Mouse (Mus musculus): ENCODE data around the gene 4933407L21Rik. TPM values are rescaled to one million over a fixed set of nuclear protein-coding genes. Genes with fewer than 3 reads are reported as not detected.
A peak's percentile ranks its signal among the peaks of the same experiment; 100 is the strongest.

The 4933407L21Rik gene
- 1.0 and 1.6 TPM in 2 replicates for polyA plus RNA-seq (2016; fragmentation: Nextera tagmentation; extraction: Ambion mirVana)

GRCm38 (mm10) chr1:85928057-85928687, at the start of gene 4933407L21Rik:
4933407L21Rik (plus strand) TSS chr1:85928483.
- 37% methylated on average over 4 of the region's 4 CpGs for whole genome bisulfite sequencing
- Histone ChIP-seq H3K4me2 (replicated peaks) (no peak within 1 kb of the TSS), H3K4me1 (peaks cover 26% of the 10 kb centered on the region), H3K9me3 (no peaks in the 10 kb centered on the region), H3K27ac (peak within 1 kb of the TSS; percentile 37), H3K27me3 (replicated peaks) (no peaks in the 10 kb centered on the region; the same call in 1 of the 2 replicates), H3K36me3 (no peaks in the 10 kb centered on the region), H3K9ac (no peak within 1 kb of the TSS), H3K4me3 (no peak within 1 kb of the TSS)
- peak; percentile 83 for ATAC-seq (ENCODE audit: low FRiP score, low read depth)

GRCm38 (mm10) chr1:85882003-85882402, 46.3 kb upstream of the 4933407L21Rik start:
- no peaks in the 10 kb centered on the region for H3K4me1 ChIP-seq
- peaks cover 34% of the 10 kb centered on the region for H3K9me3 ChIP-seq
- 93% methylated on average over 12 of the region's 12 CpGs for WGBS

GRCm38 (mm10) chr1:85887221-85887620, 41.1 kb upstream of the 4933407L21Rik start:
- Histone ChIP-seq H3K4me2 (replicated peaks) (no peak overlapping the region), H3K27ac (no peak overlapping the region), H3K9ac (no peak overlapping the region), H3K4me3 (no peak overlapping the region), H3K4me1 (no peaks in the 10 kb centered on the region), H3K27me3 (replicated peaks) (no peaks in the 10 kb centered on the region), H3K9me3 (peaks cover 15% of the 10 kb centered on the region; the same call in 1 of the 2 replicates), H3K36me3 (no peaks in the 10 kb centered on the region)
- no peak for ATAC-seq (ENCODE audit: low FRiP score, low read depth)
- 94% methylated on average over 7 of the region's 7 CpGs for WGBS

More at GRCm38 (mm10) chr1:85882003-85882402, 46.3 kb upstream of the 4933407L21Rik start:
- Histone ChIP-seq H3K4me3 (no peak overlapping the region), H3K36me3 (no peaks in the 10 kb centered on the region), H3K27me3 (replicated peaks) (no peaks in the 10 kb centered on the region), H3K9ac (no peak overlapping the region), H3K4me2 (replicated peaks) (no peak overlapping the region), H3K27ac (no peak overlapping the region)
- ATAC-seq (ENCODE audit: low FRiP score, low read depth) = no peak

GRCm38 (mm10) chr1:85894231-85894747, 34.0 kb upstream of the 4933407L21Rik start, which contains the start of gene Itm2c:
Itm2c (plus strand) TSS chr1:85894281.
- no peaks in the 10 kb centered on the region for H3K9me3 ChIP-seq
- no peaks in the 10 kb centered on the region for H3K36me3 ChIP-seq
- peaks cover 41% of the 10 kb centered on the region for H3K4me1 ChIP-seq
- no peaks in the 10 kb centered on the region for H3K27me3 ChIP-seq (replicated peaks)
- peak within 1 kb of the TSS; percentile 83 for H3K4me3 ChIP-seq
- peak within 1 kb of the TSS; percentile 84 for H3K4me2 ChIP-seq (replicated peaks)
- H3K27ac ChIP-seq = peak within 1 kb of the TSS; percentile 59
- 1% methylated on average over 35 of the region's 35 CpGs for WGBS
- ATAC-seq (ENCODE audit: low FRiP score, low read depth) = peak; percentile 79
- H3K9ac ChIP-seq = peak within 1 kb of the TSS; percentile 88

GRCm38 (mm10) chr1:85894748-85895360, 33.4 kb upstream of the 4933407L21Rik start:
- WGBS = under 1% methylated on average over 30 of the region's 30 CpGs
- ATAC-seq (ENCODE audit: low FRiP score, low read depth) = peak; percentile 55
- Histone ChIP-seq H3K4me2 (replicated peaks) (peak overlapping the region; percentile 84), H3K9me3 (no peaks in the 10 kb centered on the region), H3K36me3 (no peaks in the 10 kb centered on the region), H3K27ac (peak overlapping the region; percentile 59), H3K9ac (peak overlapping the region; percentile 88), H3K4me1 (peaks cover 45% of the 10 kb centered on the region), H3K4me3 (peak overlapping the region; percentile 83), H3K27me3 (replicated peaks) (no peaks in the 10 kb centered on the region)

GRCm38 (mm10) chr1:85895391-85895837, 32.9 kb upstream of the 4933407L21Rik start:
- H3K4me2 ChIP-seq (replicated peaks) = peak overlapping the region; percentile 84
- no peaks in the 10 kb centered on the region for H3K27me3 ChIP-seq (replicated peaks)
- peak; percentile 56 for ATAC-seq (ENCODE audit: low FRiP score, low read depth)
- 3% methylated on average over 15 of the region's 15 CpGs for WGBS
- H3K4me1 ChIP-seq = peaks cover 47% of the 10 kb centered on the region
- peak overlapping the region; percentile 83 for H3K4me3 ChIP-seq
- peak overlapping the region; percentile 59; the same call in 1 of the 2 replicates for H3K27ac ChIP-seq
- H3K36me3 ChIP-seq = no peaks in the 10 kb centered on the region
- peak overlapping the region; percentile 88 for H3K9ac ChIP-seq
- H3K9me3 ChIP-seq = no peaks in the 10 kb centered on the region

GRCm38 (mm10) chr1:85896110-85896509, 32.2 kb upstream of the 4933407L21Rik start:
- Histone ChIP-seq H3K9ac (no peak overlapping the region), H3K9me3 (no peaks in the 10 kb centered on the region), H3K4me3 (peak overlapping the region; percentile 83; the same call in 1 of the 2 replicates), H3K4me2 (replicated peaks) (peak overlapping the region; percentile 84), H3K36me3 (no peaks in the 10 kb centered on the region), H3K4me1 (peaks cover 54% of the 10 kb centered on the region), H3K27ac (no peak overlapping the region), H3K27me3 (replicated peaks) (no peaks in the 10 kb centered on the region)
- ATAC-seq (ENCODE audit: low FRiP score, low read depth) = no peak
- 69% methylated on average over 5 of the region's 5 CpGs for WGBS

GRCm38 (mm10) chr1:85896781-85897700, 31.2 kb upstream of the 4933407L21Rik start:
- Histone ChIP-seq H3K27ac (no peak overlapping the region), H3K4me1 (peaks cover 63% of the 10 kb centered on the region), H3K4me3 (no peak overlapping the region), H3K9ac (no peak overlapping the region), H3K36me3 (no peaks in the 10 kb centered on the region), H3K9me3 (no peaks in the 10 kb centered on the region), H3K27me3 (replicated peaks) (no peaks in the 10 kb centered on the region), H3K4me2 (replicated peaks) (peak overlapping the region; percentile 84)
- 62% methylated on average over 12 of the region's 12 CpGs for WGBS
- ATAC-seq (ENCODE audit: low FRiP score, low read depth) = no peak

- ATAC-seq (ENCODE audit: low FRiP score, low read depth) = no peak
- peaks cover 3% of the 10 kb centered on the region; the same call in 1 of the 2 replicates for H3K36me3 ChIP-seq
- H3K9me3 ChIP-seq = no peaks in the 10 kb centered on the region
- H3K4me3 ChIP-seq = no peak overlapping the region
- H3K9ac ChIP-seq = peak overlapping the region; percentile 33
- peak overlapping the region; percentile 84 for H3K4me2 ChIP-seq (replicated peaks)
- 42% methylated on average over 8 of the region's 8 CpGs for WGBS
- H3K4me1 ChIP-seq = peaks cover 68% of the 10 kb centered on the region
- H3K27me3 ChIP-seq (replicated peaks) = no peaks in the 10 kb centered on the region
- H3K27ac ChIP-seq = no peak overlapping the region
Measured at GRCm38 (mm10) chr1:85897901-85898760, 30.2 kb upstream of the 4933407L21Rik start.

GRCm38 (mm10) chr1:85898761-85899387, 29.4 kb upstream of the 4933407L21Rik start:
- peak overlapping the region; percentile 33 for H3K9ac ChIP-seq
- no peaks in the 10 kb centered on the region for H3K27me3 ChIP-seq (replicated peaks)
- H3K27ac ChIP-seq = no peak overlapping the region
- no peak for ATAC-seq (ENCODE audit: low FRiP score, low read depth)
- peak overlapping the region; percentile 84 for H3K4me2 ChIP-seq (replicated peaks)
- H3K4me1 ChIP-seq = peaks cover 68% of the 10 kb centered on the region
- H3K36me3 ChIP-seq = peaks cover 9% of the 10 kb centered on the region
- no peaks in the 10 kb centered on the region for H3K9me3 ChIP-seq
- no peak overlapping the region for H3K4me3 ChIP-seq
- WGBS = 32% methylated on average over 12 of the region's 12 CpGs
